Mouse (Mus musculus) retina, adult 2 months (tissue): Measurements from ENCODE around the gene Grik5.

Experiments
- DNase-seq: peaks from one replicate; pipeline ENCODE4 v3.0.0-alpha.2; 2012; ENCODE audit warnings: low read depth, low spot score

Grik5 gene

GRCm38 (mm10) chr7:24987941-24988340 lies 84.2 kb downstream of the Grik5 start:
- no peak for DNase-seq

- DNase-seq, result no peak
These were observed 86.3 kb downstream of the Grik5 start for GRCm38 (mm10) chr7:24985799-24986198.

GRCm38 (mm10) chr7:24984307-24984706 lies 87.8 kb downstream of the Grik5 start:
- DNase-seq, result no peak

- no peak for DNase-seq
These were observed 88.8 kb downstream of the Grik5 start for GRCm38 (mm10) chr7:24983396-24983795.

GRCm38 (mm10) chr7:24980439-24980838 lies 91.7 kb downstream of the Grik5 start:
- no peak for DNase-seq

- DNase-seq, result no peak
These were observed 93.4 kb downstream of the Grik5 start for GRCm38 (mm10) chr7:24978781-24979180.

GRCm38 (mm10) chr7:24974893-24975595 lies 97.1 kb downstream of the Grik5 start:
- DNase-seq, result peak; percentile 43

- no peak for DNase-seq
These were observed 98.2 kb downstream of the Grik5 start for GRCm38 (mm10) chr7:24973902-24974301.

- no peak for DNase-seq
These were observed 98.9 kb downstream of the Grik5 start for GRCm38 (mm10) chr7:24973208-24973607.

- DNase-seq, result peak; percentile 92
These were observed 99.9 kb downstream of the Grik5 start, which contains the start of gene Rabac1 for GRCm38 (mm10) chr7:24971972-24972893. Rabac1 (minus strand) TSS chr7:24972754.

GRCm38 (mm10) chr7:24971261-24971971 lies 100.7 kb downstream of the Grik5 start:
- DNase-seq, result peak; percentile 61

GRCm38 (mm10) chr7:24970341-24970740 lies 101.8 kb downstream of the Grik5 start:
- no peak for DNase-seq

- no peak for DNase-seq
These were observed 102.3 kb downstream of the Grik5 start for GRCm38 (mm10) chr7:24969805-24970204.

- DNase-seq, result no peak
These were observed 103.7 kb downstream of the Grik5 start for GRCm38 (mm10) chr7:24968463-24968862.

- DNase-seq, result no peak
These were observed 104.2 kb downstream of the Grik5 start for GRCm38 (mm10) chr7:24967966-24968365.

- DNase-seq, result peak; percentile 63
These were observed 107.1 kb downstream of the Grik5 start for GRCm38 (mm10) chr7:24964897-24965535.

GRCm38 (mm10) chr7:24964288-24964687 lies 107.9 kb downstream of the Grik5 start:
- no peak for DNase-seq
